Mouse (Mus musculus) intestine, embryonic 15.5 days (tissue): ENCODE data around the gene Ptgr2. TPM values are rescaled to one million over a fixed set of nuclear protein-coding genes. Genes with fewer than 3 reads are reported as not detected.
"Not testable (repeated sequence)": the region's sequence is repeated elsewhere in the genome, so short reads cannot be mapped to it uniquely, and the experiment has no call there.

Source experiments
- ATAC-seq: fragments of 200-750 bp; cut with Nextera tagmentation; 2 replicates; pipeline ENCODE4 v1.8.0; 2017; ENCODE audit warnings: moderate TSS enrichment, moderate library complexity
- H3K27ac ChIP-seq: fragments of 300-500 bp; sonication (generic); 2 replicates; pipeline ENCODE4 v1.5.1; 2015; ENCODE audit warnings: mild to moderate bottlenecking, inconsistent platforms
- H3K27me3 ChIP-seq: fragments of 300-500 bp; sonication (generic); replicated peaks from 2 replicates; pipeline ENCODE4 v1.6.1; 2015; ENCODE audit warnings: inconsistent platforms
- H3K36me3 ChIP-seq: fragments of 300-500 bp; sonication (generic); 2 replicates; pipeline ENCODE4 v1.6.1; 2015; ENCODE audit warnings: inconsistent platforms
- H3K4me1 ChIP-seq: fragments of 300-500 bp; sonication (generic); replicated peaks from 2 replicates; pipeline ENCODE4 v1.6.1; 2015; ENCODE audit warnings: inconsistent platforms
- H3K4me2 ChIP-seq: fragments of 300-500 bp; sonication (generic); replicated peaks from 2 replicates; pipeline ENCODE4 v1.6.1; 2015; ENCODE audit warnings: mild to moderate bottlenecking, inconsistent platforms
- H3K4me3 ChIP-seq: fragments of 300-500 bp; sonication (generic); replicated peaks from 2 replicates; pipeline ENCODE4 v1.5.1; 2015; ENCODE audit warnings: inconsistent platforms
- H3K9ac ChIP-seq: fragments of 300-500 bp; sonication (generic); 2 replicates; pipeline ENCODE4 v1.6.1; 2015; ENCODE audit warnings: inconsistent platforms
- H3K9me3 ChIP-seq: fragments of 300-500 bp; sonication (generic); 2 replicates; pipeline ENCODE4 v1.6.1; 2016; ENCODE audit warnings: inconsistent platforms
- WGBS: fragments of 180-500 bp; shearing (Covaris S2); methylation state at CpG from one replicate; pipeline ENCODE4 v1.1.7; 2015; 5-methylcytosine and 5-hydroxymethylcytosine counted together
- polyA plus RNA-seq: library from polyadenylated mRNA; unstranded; fragments of >200 nt; fragmentation: Nextera tagmentation; extraction: Ambion mirVana; gene quantifications from 2 replicates; pipeline ENCODE4 v1.2.1, GENCODE M21; 2015

Gene Ptgr2
- polyA plus RNA-seq, 1 experiment from 2014 or later: 45.2 TPM

GRCm38 (mm10) chr12:84316006-84316405 lies 31.0 kb downstream of the Ptgr2 start:
- H3K4me2 ChIP-seq: peak overlapping the region; percentile 83
- H3K27ac ChIP-seq: peak overlapping the region; percentile 97
- no peak for ATAC-seq
- peak overlapping the region; percentile 99 for H3K9ac ChIP-seq
- no peaks in the 10 kb centered on the region for H3K27me3 ChIP-seq
- H3K4me1 ChIP-seq: peaks cover 13% of the 10 kb centered on the region
- H3K9me3 ChIP-seq: no peaks in the 10 kb centered on the region
- peaks cover 4% of the 10 kb centered on the region; the same call in 1 of the 2 replicates for H3K36me3 ChIP-seq
- H3K4me3 ChIP-seq: peak overlapping the region; percentile 93
- WGBS: 34% methylated on average over 7 of the region's 7 CpGs

GRCm38 (mm10) chr12:84316721-84317621 lies 31.9 kb downstream of the Ptgr2 start, which contains the start of gene Zfp410:
Gene Zfp410, plus strand, starts transcription at chr12:84316852.
- Histone ChIP-seq H3K4me3 (peak within 1 kb of the TSS; percentile 93), H3K4me2 (peak within 1 kb of the TSS; percentile 83), H3K4me1 (peaks cover 16% of the 10 kb centered on the region), H3K9me3 (no peaks in the 10 kb centered on the region), H3K36me3 (peaks cover 4% of the 10 kb centered on the region; the same call in 1 of the 2 replicates), H3K9ac (peak within 1 kb of the TSS; percentile 99), H3K27ac (peak within 1 kb of the TSS; percentile 97), H3K27me3 (no peaks in the 10 kb centered on the region)
- under 1% methylated on average over 77 of the region's 77 CpGs for WGBS
- peak; percentile 98 for ATAC-seq

- no peaks in the 10 kb centered on the region for H3K9me3 ChIP-seq
- H3K9ac ChIP-seq: no peak overlapping the region
- H3K4me2 ChIP-seq: no peak overlapping the region
- 56% methylated on average over 4 of the region's 4 CpGs for WGBS
- ATAC-seq: peak; percentile 20; the same call in 1 of the 2 replicates
- H3K4me1 ChIP-seq: no peaks in the 10 kb centered on the region
- no peak overlapping the region for H3K4me3 ChIP-seq
- H3K36me3 ChIP-seq: peaks cover 27% of the 10 kb centered on the region
- no peaks in the 10 kb centered on the region for H3K27me3 ChIP-seq
- no peak overlapping the region for H3K27ac ChIP-seq
Measured at GRCm38 (mm10) chr12:84327111-84327512, 42.1 kb downstream of the Ptgr2 start.

GRCm38 (mm10) chr12:84336963-84337625 lies 52.1 kb downstream of the Ptgr2 start:
- Histone ChIP-seq H3K4me1 (no peaks in the 10 kb centered on the region), H3K9ac (no peak overlapping the region), H3K27me3 (no peaks in the 10 kb centered on the region), H3K4me3 (no peak overlapping the region), H3K9me3 (no peaks in the 10 kb centered on the region), H3K36me3 (peaks cover 30% of the 10 kb centered on the region), H3K4me2 (no peak overlapping the region), H3K27ac (no peak overlapping the region)
- WGBS: 88% methylated on average over 11 of the region's 11 CpGs
- ATAC-seq: no peak

- H3K4me1 ChIP-seq: no peaks in the 10 kb centered on the region
- no peak overlapping the region for H3K4me2 ChIP-seq
- H3K27me3 ChIP-seq: no peaks in the 10 kb centered on the region
- ATAC-seq: 0 out of 2 replicates have a peak, but pooled peaks have one; percentile 56
- H3K4me3 ChIP-seq: no peak overlapping the region
- 29% methylated on average over 2 of the region's 2 CpGs for WGBS
- no peaks in the 10 kb centered on the region for H3K9me3 ChIP-seq
- H3K9ac ChIP-seq: no peak overlapping the region
- no peak overlapping the region for H3K27ac ChIP-seq
- peaks cover 7% of the 10 kb centered on the region; the same call in 1 of the 2 replicates for H3K36me3 ChIP-seq
Measured at GRCm38 (mm10) chr12:84347192-84347591, 62.2 kb downstream of the Ptgr2 start.

- H3K27ac ChIP-seq, ATAC-seq, H3K36me3 ChIP-seq, H3K4me2 ChIP-seq, H3K9ac ChIP-seq, H3K4me1 ChIP-seq, H3K9me3 ChIP-seq, H3K27me3 ChIP-seq, H3K4me3 ChIP-seq: not testable (repeated sequence)
- WGBS: 81% methylated on average over 2 of the region's 2 CpGs
Measured at GRCm38 (mm10) chr12:84358699-84359098, 73.7 kb downstream of the Ptgr2 start.

- Histone ChIP-seq H3K9ac (peak within 1 kb of the TSS; percentile 95), H3K27me3 (no peaks in the 10 kb centered on the region), H3K27ac (peak within 1 kb of the TSS; percentile 51; the same call in 1 of the 2 replicates), H3K4me3 (peak within 1 kb of the TSS; percentile 99), H3K9me3 (no peaks in the 10 kb centered on the region), H3K4me1 (peaks cover 9% of the 10 kb centered on the region), H3K4me2 (peak within 1 kb of the TSS; percentile 73), H3K36me3 (peaks cover under 1% of the 10 kb centered on the region; the same call in 1 of the 2 replicates)
- under 1% methylated on average over 51 of the region's 51 CpGs for WGBS
- peak; percentile 99 for ATAC-seq
Measured at GRCm38 (mm10) chr12:84361555-84362489, 76.8 kb downstream of the Ptgr2 start, which contains the start of the genes Coq6 and Fam161b. Gene Coq6, plus strand, starts transcription at chr12:84361657. Gene Fam161b, minus strand, starts transcription at chr12:84361833.

- no peak for ATAC-seq
- H3K4me2 ChIP-seq: peak overlapping the region; percentile 73
- peak overlapping the region; percentile 99 for H3K4me3 ChIP-seq
- H3K9me3 ChIP-seq: no peaks in the 10 kb centered on the region
- peaks cover 3% of the 10 kb centered on the region; the same call in 1 of the 2 replicates for H3K36me3 ChIP-seq
- no peak overlapping the region for H3K9ac ChIP-seq
- H3K4me1 ChIP-seq: peaks cover 9% of the 10 kb centered on the region
- no peak overlapping the region for H3K27ac ChIP-seq
- H3K27me3 ChIP-seq: no peaks in the 10 kb centered on the region
- 46% methylated on average over 2 of the region's 2 CpGs for WGBS
Measured at GRCm38 (mm10) chr12:84362872-84363271, 77.8 kb downstream of the Ptgr2 start.

- WGBS: 83% methylated on average over 9 of the region's 9 CpGs
- Histone ChIP-seq H3K4me2 (no peak overlapping the region), H3K9me3 (no peaks in the 10 kb centered on the region), H3K4me3 (no peak overlapping the region), H3K36me3 (peaks cover 3% of the 10 kb centered on the region; the same call in 1 of the 2 replicates), H3K27ac (no peak overlapping the region), H3K4me1 (peaks cover 9% of the 10 kb centered on the region), H3K9ac (no peak overlapping the region), H3K27me3 (no peaks in the 10 kb centered on the region)
- no peak for ATAC-seq
Measured at GRCm38 (mm10) chr12:84364291-84364690, 79.3 kb downstream of the Ptgr2 start.

GRCm38 (mm10) chr12:84365137-84365536 lies 80.1 kb downstream of the Ptgr2 start:
- peaks cover 9% of the 10 kb centered on the region for H3K4me1 ChIP-seq
- peaks cover 3% of the 10 kb centered on the region; the same call in 1 of the 2 replicates for H3K36me3 ChIP-seq
- H3K9ac ChIP-seq: no peak overlapping the region
- no peak for ATAC-seq
- no peaks in the 10 kb centered on the region for H3K9me3 ChIP-seq
- H3K4me2 ChIP-seq: no peak overlapping the region
- H3K27ac ChIP-seq: no peak overlapping the region
- no peak overlapping the region for H3K4me3 ChIP-seq
- no peaks in the 10 kb centered on the region for H3K27me3 ChIP-seq
- WGBS: 96% methylated on average over 6 of the region's 6 CpGs
